Mouse (Mus musculus) myocyte (in vitro differentiated cells): ENCODE results near the gene Gstcd. TPM values are rescaled to one million over a fixed set of nuclear protein-coding genes. Genes with fewer than 3 reads are reported as not detected.

Source experiments
- H3K27me3 ChIP-seq: one replicate; pipeline ENCODE4 v1.6.1; 2011; ENCODE audit not compliant: control insufficient read depth, insufficient read depth, insufficient read length
- H3K36me3 ChIP-seq: one replicate; pipeline ENCODE4 v1.6.1; 2011; ENCODE audit not compliant: control insufficient read depth, insufficient read depth
- H3K4me2 ChIP-seq: one replicate; pipeline ENCODE4 v1.6.1; 2011; ENCODE audit warnings: low read depth, control low read depth
- H3K4me3 ChIP-seq: one replicate; pipeline ENCODE4 v1.5.1; 2011; ENCODE audit warnings: mild to moderate bottlenecking, control low read depth, moderate library complexity
- H3K79me2 ChIP-seq: one replicate; pipeline ENCODE4 v1.6.1; 2011; ENCODE audit not compliant: control insufficient read depth, insufficient read depth
- H3ac ChIP-seq: one replicate; pipeline ENCODE4 v1.6.1; 2011; ENCODE audit not compliant: control insufficient read depth, insufficient read length
- CEBPB ChIP-seq: IDR thresholded peaks from 2 replicates; pipeline ENCODE4 v1.6.1; 2011; ENCODE audit warnings: mild to moderate bottlenecking, moderate library complexity; ENCODE audit not compliant: poor library complexity, insufficient read depth, severe bottlenecking
- E2F4 ChIP-seq: IDR thresholded peaks from one replicate; pipeline ENCODE4 v1.6.1; 2011; ENCODE audit warnings: mild to moderate bottlenecking, control low read depth, moderate library complexity; ENCODE audit not compliant: insufficient read depth
- MAX ChIP-seq: IDR thresholded peaks from one replicate; pipeline ENCODE4 v1.6.1; 2011; ENCODE audit warnings: low read depth, mild to moderate bottlenecking, control low read depth
- MYOD1 ChIP-seq, 3 experiments: IDR thresholded peaks; one replicate each; pipeline ENCODE4 v1.6.1; 2011; ENCODE audit warnings: control low read depth in 2 of 3, low read depth in 2 of 3, mild to moderate bottlenecking in 2 of 3, moderate library complexity in 1 of 3; ENCODE audit not compliant: insufficient read length in 2 of 3, control insufficient read depth in 1 of 3
- MYOG ChIP-seq, 3 experiments: IDR thresholded peaks; one replicate each; pipeline ENCODE4 v1.6.1; 2011; ENCODE audit warnings: control low read depth in 2 of 3, low read depth in 2 of 3, mild to moderate bottlenecking in 2 of 3; ENCODE audit not compliant: insufficient read length in 2 of 3, control insufficient read depth in 1 of 3, insufficient read depth in 1 of 3
- POLR2A ChIP-seq: IDR thresholded peaks from one replicate; pipeline ENCODE4 v1.6.1; 2011; ENCODE audit warnings: low read depth, mild to moderate bottlenecking, control low read depth, moderate library complexity; ENCODE audit not compliant: insufficient read length
- POLR2AphosphoS2 ChIP-seq: IDR thresholded peaks from one replicate; pipeline ENCODE4 v1.6.1; 2011; ENCODE audit warnings: low read depth, control low read depth; ENCODE audit not compliant: insufficient read length
- REST ChIP-seq: IDR thresholded peaks from one replicate; pipeline ENCODE4 v1.6.1; 2011; ENCODE audit warnings: mild to moderate bottlenecking, control low read depth, moderate library complexity; ENCODE audit not compliant: insufficient read depth, insufficient read length
- SRF ChIP-seq: IDR thresholded peaks from one replicate; pipeline ENCODE4 v1.6.1; 2011; ENCODE audit warnings: low read depth; ENCODE audit not compliant: control insufficient read depth, insufficient read length
- TCF12 ChIP-seq: IDR thresholded peaks from one replicate; pipeline ENCODE4 v1.6.1; 2011; ENCODE audit warnings: mild to moderate bottlenecking, control low read depth; ENCODE audit not compliant: poor library complexity, insufficient read depth, severe bottlenecking
- TCF3 ChIP-seq: IDR thresholded peaks from one replicate; pipeline ENCODE4 v1.6.1; 2011; ENCODE audit warnings: low read depth, control low read depth; ENCODE audit not compliant: insufficient read length
- USF1 ChIP-seq: IDR thresholded peaks from one replicate; pipeline ENCODE4 v1.6.1; 2011; ENCODE audit warnings: low read depth, mild to moderate bottlenecking, control low read depth, moderate library complexity
- polyA plus RNA-seq: library from polyadenylated mRNA; unstranded; fragments of >200 nt; fragmentation: generic; extraction: Trizol; gene quantifications from one replicate; pipeline ENCODE4 v1.2.1, GENCODE M21; 2012; ENCODE audit warnings: missing spikeins

Gstcd gene
- polyA plus RNA-seq, 1 experiment: 7.3 TPM

GRCm38 (mm10) chr3:133109844-133110243 is 18.0 kb upstream of the Gstcd start:
- no peaks in the 10 kb centered on the region for H3K79me2 ChIP-seq
- no peaks in the 10 kb centered on the region for H3K27me3 ChIP-seq
- H3ac ChIP-seq: no peak overlapping the region
- H3K4me3 ChIP-seq: no peak overlapping the region
- TF ChIP-seq SRF: no peak
- TF ChIP-seq POLR2AphosphoS2: no peak
- TF ChIP-seq MYOG (IDR thresholded peaks at IDR 0.05; ENCODE audit: control insufficient read depth in 1 of 3, insufficient read depth in 1 of 3, insufficient read length in 2 of 3, low read depth in 2 of 3): no peak
- TF ChIP-seq REST: no peak
- no peak for TF ChIP-seq E2F4
- no peak for TF ChIP-seq TCF3
- TF ChIP-seq CEBPB: no peak
- TF ChIP-seq USF1: no peak
- peaks cover 46% of the 10 kb centered on the region for H3K36me3 ChIP-seq
- H3K4me2 ChIP-seq: no peak overlapping the region

GRCm38 (mm10) chr3:133108731-133109130 is 16.9 kb upstream of the Gstcd start:
- no peak overlapping the region for H3K4me2 ChIP-seq
- no peak for TF ChIP-seq TCF12
- no peak for TF ChIP-seq POLR2A
- no peak for TF ChIP-seq USF1
- TF ChIP-seq SRF: no peak
- no peak overlapping the region for H3ac ChIP-seq
- H3K79me2 ChIP-seq: no peaks in the 10 kb centered on the region
- no peak overlapping the region for H3K4me3 ChIP-seq
- H3K27me3 ChIP-seq: no peaks in the 10 kb centered on the region
- peaks cover 53% of the 10 kb centered on the region for H3K36me3 ChIP-seq

GRCm38 (mm10) chr3:133104436-133104835 is 12.6 kb upstream of the Gstcd start:
- H3K27me3 ChIP-seq: no peaks in the 10 kb centered on the region
- no peaks in the 10 kb centered on the region for H3K79me2 ChIP-seq
- no peak overlapping the region for H3ac ChIP-seq
- no peak overlapping the region for H3K4me2 ChIP-seq
- H3K36me3 ChIP-seq: peaks cover 76% of the 10 kb centered on the region
- TF ChIP-seq POLR2A (no peak), E2F4 (no peak), MYOG (IDR thresholded peaks at IDR 0.05; ENCODE audit: control insufficient read depth in 1 of 3, insufficient read depth in 1 of 3, insufficient read length in 2 of 3, low read depth in 2 of 3) (no peak), MYOD1 (IDR thresholded peaks at IDR 0.05; ENCODE audit: control insufficient read depth in 1 of 3, insufficient read length in 2 of 3, low read depth in 2 of 3) (no peak), MAX (no peak), CEBPB (no peak), TCF3 (no peak), TCF12 (no peak), REST (no peak), POLR2AphosphoS2 (no peak), SRF (no peak), USF1 (no peak)
- H3K4me3 ChIP-seq: no peak overlapping the region

GRCm38 (mm10) chr3:133103768-133104167 is 11.9 kb upstream of the Gstcd start:
- no peak overlapping the region for H3K4me3 ChIP-seq
- H3K79me2 ChIP-seq: no peaks in the 10 kb centered on the region
- no peak overlapping the region for H3ac ChIP-seq
- TF ChIP-seq MYOD1 (IDR thresholded peaks at IDR 0.05; ENCODE audit: control insufficient read depth in 1 of 3, insufficient read length in 2 of 3, low read depth in 2 of 3): no peak
- TF ChIP-seq SRF: no peak
- TF ChIP-seq POLR2AphosphoS2: no peak
- no peak overlapping the region for H3K4me2 ChIP-seq
- H3K27me3 ChIP-seq: no peaks in the 10 kb centered on the region
- H3K36me3 ChIP-seq: peaks cover 79% of the 10 kb centered on the region

- no peak overlapping the region for H3K4me3 ChIP-seq
- peaks cover 11% of the 10 kb centered on the region for H3K79me2 ChIP-seq
- no peak for TF ChIP-seq CEBPB
- no peak for TF ChIP-seq POLR2AphosphoS2
- no peak for TF ChIP-seq MAX
- TF ChIP-seq E2F4: no peak
- TF ChIP-seq REST: no peak
- peaks cover 63% of the 10 kb centered on the region for H3K36me3 ChIP-seq
- H3ac ChIP-seq: no peak overlapping the region
- no peak overlapping the region for H3K4me2 ChIP-seq
- H3K27me3 ChIP-seq: no peaks in the 10 kb centered on the region
Observed at GRCm38 (mm10) chr3:133098909-133099308, 7.1 kb upstream of the Gstcd start.

- H3ac ChIP-seq: no peak overlapping the region
- no peak for TF ChIP-seq POLR2A
- no peak for TF ChIP-seq MAX
- TF ChIP-seq MYOD1 (IDR thresholded peaks at IDR 0.05; ENCODE audit: control insufficient read depth in 1 of 3, insufficient read length in 2 of 3, low read depth in 2 of 3): no peak
- TF ChIP-seq POLR2AphosphoS2: no peak
- no peak for TF ChIP-seq E2F4
- no peak for TF ChIP-seq REST
- no peak for TF ChIP-seq MYOG (IDR thresholded peaks at IDR 0.05; ENCODE audit: control insufficient read depth in 1 of 3, insufficient read depth in 1 of 3, insufficient read length in 2 of 3, low read depth in 2 of 3)
- TF ChIP-seq CEBPB: no peak
- peaks cover 59% of the 10 kb centered on the region for H3K36me3 ChIP-seq
- no peaks in the 10 kb centered on the region for H3K27me3 ChIP-seq
- peaks cover 17% of the 10 kb centered on the region for H3K79me2 ChIP-seq
- H3K4me2 ChIP-seq: no peak overlapping the region
- H3K4me3 ChIP-seq: no peak overlapping the region
Observed at GRCm38 (mm10) chr3:133098336-133098735, 6.5 kb upstream of the Gstcd start.
